In genomic region chr8:94098081-94098974, GRCm38 (mm10) we compare ENCODE assay signal across 8 mouse cellular contexts. TPM values are rescaled to one million over a fixed set of nuclear protein-coding genes. Genes with fewer than 3 reads are reported as not detected.
DNase-seq lines count a peak whose midpoint lies in the region; ATAC-seq lines count a peak whose summit lies in the region.

Gene Bbs2 (minus strand): TSS chr8:94098928.

- no peaks in the 10 kb centered on the region for H3K9me3 ChIP-seq in heart, embryonic 13.5 days
- no peaks in the 10 kb centered on the region for H3K9me3 ChIP-seq in liver, embryonic 12.5 days (replicated peaks)
- no peaks in the 10 kb centered on the region for H3K9me3 ChIP-seq in stomach, embryonic 15.5 days

- WGBS in heart, embryonic 13.5 days = under 1% methylated on average over 61 of the region's 61 CpGs
- WGBS in liver, embryonic 12.5 days (ENCODE audit: insufficient replicate concordance) = 3% methylated on average over 61 of the region's 61 CpGs
- WGBS in stomach, embryonic 15.5 days = 1% methylated on average over 61 of the region's 61 CpGs

- H3K27ac ChIP-seq in brown adipose tissue, adult 24 weeks (replicated peaks; ENCODE audit: low read depth, low read length) = peak within 1 kb of the TSS; percentile 92
- H3K27ac ChIP-seq in heart, embryonic 13.5 days (replicated peaks) = peak within 1 kb of the TSS; percentile 88
- peak within 1 kb of the TSS; percentile 95 for H3K27ac ChIP-seq in liver, embryonic 12.5 days
- peak within 1 kb of the TSS; percentile 85 for H3K27ac ChIP-seq in stomach, embryonic 15.5 days

- ATAC-seq in heart, embryonic 13.5 days (ENCODE audit: extremely low read depth, insufficient number of reproducible peaks, low FRiP score, low TSS enrichment) = peak; percentile 99
- peak; percentile 100 for ATAC-seq in liver, embryonic 12.5 days
- peak; percentile 100 for ATAC-seq in stomach, embryonic 15.5 days (ENCODE audit: insufficient read depth, low FRiP score, low read depth)

- H3K4me2 ChIP-seq in heart, embryonic 13.5 days = peak within 1 kb of the TSS; percentile 70
- H3K4me2 ChIP-seq in liver, embryonic 12.5 days = peak within 1 kb of the TSS; percentile 76
- H3K4me2 ChIP-seq in stomach, embryonic 15.5 days = peak within 1 kb of the TSS; percentile 71

- DNase-seq in CD4-positive, CD25-positive, alpha-beta regulatory T cell, adult 2 months (ENCODE audit: low read depth, low spot score) = peak; percentile 100
- DNase-seq in fat pad, adult 2 months (ENCODE audit: extremely low read depth, low read depth, low spot score) = peak; percentile 76
- peak; percentile 100 for DNase-seq in kidney, postnatal 10 days
- DNase-seq in natural killer cell, adult 2 months (ENCODE audit: low spot score in 2 of 2) = peak; percentile 98 to 99

- H3K4me1 ChIP-seq in brown adipose tissue, adult 24 weeks (ENCODE audit: control insufficient read depth, insufficient read depth, insufficient read length, low read length) = no peaks in the 10 kb centered on the region
- H3K4me1 ChIP-seq in heart, embryonic 13.5 days = peaks cover 17% of the 10 kb centered on the region
- peaks cover 18% of the 10 kb centered on the region for H3K4me1 ChIP-seq in liver, embryonic 12.5 days
- no peaks in the 10 kb centered on the region for H3K4me1 ChIP-seq in stomach, embryonic 15.5 days

- H3K36me3 ChIP-seq in heart, embryonic 13.5 days = no peaks in the 10 kb centered on the region
- H3K36me3 ChIP-seq in liver, embryonic 12.5 days = no peaks in the 10 kb centered on the region
- H3K36me3 ChIP-seq in stomach, embryonic 15.5 days = no peaks in the 10 kb centered on the region

- H3K9ac ChIP-seq in heart, embryonic 13.5 days = peak within 1 kb of the TSS; percentile 84
- H3K9ac ChIP-seq in liver, embryonic 12.5 days = peak within 1 kb of the TSS; percentile 77
- H3K9ac ChIP-seq in stomach, embryonic 15.5 days = peak within 1 kb of the TSS; percentile 37; the same call in 1 of the 2 replicates

- peak within 1 kb of the TSS; percentile 81 for H3K4me3 ChIP-seq in brown adipose tissue, adult 24 weeks (ENCODE audit: insufficient read depth, low read depth, low read length)
- peak within 1 kb of the TSS; percentile 77 for H3K4me3 ChIP-seq in heart, embryonic 13.5 days
- peak within 1 kb of the TSS; percentile 72 for H3K4me3 ChIP-seq in liver, embryonic 12.5 days
- peak within 1 kb of the TSS; percentile 58 for H3K4me3 ChIP-seq in stomach, embryonic 15.5 days (replicated peaks)

- peaks cover 28% of the 10 kb centered on the region for H3K27me3 ChIP-seq in heart, embryonic 13.5 days (replicated peaks)
- peaks cover 37% of the 10 kb centered on the region for H3K27me3 ChIP-seq in liver, embryonic 12.5 days (replicated peaks)
- no peaks in the 10 kb centered on the region for H3K27me3 ChIP-seq in stomach, embryonic 15.5 days (replicated peaks)

RNA-seq across cellular contexts. Expression of gene Bbs2, which starts in this region (rescaled TPM):
- polyA plus RNA-seq in brown adipose tissue, adult 24 weeks (2012; ENCODE audit: insufficient read depth, insufficient read length, missing spikeins) = 8.3 and 10.9 TPM in 2 replicates
- 6.3 and 7.1 TPM in 2 replicates for polyA plus RNA-seq in heart, embryonic 13.5 days (2015; fragmentation: Nextera tagmentation; extraction: Ambion mirVana)
- polyA plus RNA-seq in liver, embryonic 12.5 days (2016; fragmentation: Nextera tagmentation; extraction: Ambion mirVana) = 5.5 and 6.3 TPM in 2 replicates
- polyA plus RNA-seq in stomach, embryonic 15.5 days (2015; fragmentation: Nextera tagmentation; extraction: Ambion mirVana) = 10.9 and 11.0 TPM in 2 replicates

Comparison
In these comparisons a context has a peak if more than half of its experiments do, and no peak if none do; other contexts are left out.
1. Peak in every context shown above with its lines: DNase-seq, ATAC-seq, H3K4me3 ChIP-seq and H3K27ac ChIP-seq.